Mouse (Mus musculus) heart, adult 2 months (tissue): ENCODE results near the gene Kif17. TPM values are rescaled to one million over a fixed set of nuclear protein-coding genes. Genes with fewer than 3 reads are reported as not detected.

Experiments used
- DNase-seq, 2 experiments: peaks; one replicate each; pipeline ENCODE4 v3.0.0; 2021
- H3K27ac ChIP-seq: fragments of 200-600 bp; 2 replicates; pipeline ENCODE4 v1.8.1; 2022
- H3K27me3 ChIP-seq: fragments of 200-500 bp; 2 replicates; pipeline ENCODE4 v1.6.1; 2012; ENCODE audit warnings: mild to moderate bottlenecking, low read length, inconsistent platforms, mixed read lengths; ENCODE audit not compliant: control insufficient read depth, insufficient read depth
- H3K36me3 ChIP-seq: fragments of 200-500 bp; 2 replicates; pipeline ENCODE4 v1.6.1; 2012; ENCODE audit warnings: low read length, inconsistent platforms; ENCODE audit not compliant: control insufficient read depth, insufficient read depth
- H3K4me1 ChIP-seq: fragments of 200-500 bp; 2 replicates; pipeline ENCODE4 v1.6.1; 2011; ENCODE audit warnings: low read length; ENCODE audit not compliant: control insufficient read depth, insufficient read depth
- H3K4me3 ChIP-seq: fragments of 200-600 bp; 2 replicates; pipeline ENCODE4 v1.8.1; 2022
- H3K79me2 ChIP-seq: fragments of 200-500 bp; replicated peaks from 2 replicates; pipeline ENCODE4 v1.6.1; 2012; ENCODE audit warnings: mild to moderate bottlenecking, inconsistent platforms, low read length, moderate library complexity, mixed read lengths; ENCODE audit not compliant: control insufficient read depth, insufficient read depth
- H3K9ac ChIP-seq: fragments of 200-500 bp; 2 replicates; pipeline ENCODE4 v1.6.1; 2012; ENCODE audit warnings: low read depth, mild to moderate bottlenecking, control low read depth, inconsistent platforms, low read length, mixed read lengths
- CTCF ChIP-seq: fragments of 200-600 bp; IDR thresholded peaks from 2 replicates; pipeline ENCODE4 v1.8.1; 2022; ENCODE audit warnings: antibody characterized with exemption, mild to moderate bottlenecking, moderate library complexity
- EP300 ChIP-seq: fragments of 200-500 bp; IDR thresholded peaks from 2 replicates; pipeline ENCODE4 v1.6.1; 2011; ENCODE audit warnings: low read depth, low read length, control low read depth; ENCODE audit not compliant: insufficient read depth
- POLR2A ChIP-seq: fragments of 200-500 bp; IDR thresholded peaks from 2 replicates; pipeline ENCODE4 v1.6.1; 2011; ENCODE audit warnings: mild to moderate bottlenecking, low read depth, low read length, control low read depth; ENCODE audit not compliant: insufficient read depth
- WGBS: fragments of 180-500 bp; shearing (Covaris S2); methylation state at CpG from one replicate; pipeline ENCODE4 v1.1.7; 2018; 5-methylcytosine and 5-hydroxymethylcytosine counted together
- intact Hi-C: fragments of 180-260 bp; cut with DNase I; formaldehyde crosslinking; loops from one replicate; pipeline ENCODE4 v1.15.1; 2025
- polyA plus RNA-seq: library from polyadenylated mRNA; depleted of rRNA; stranded (reverse); fragments of >200 nt; gene quantifications from 2 replicates; pipeline ENCODE4 v1.2.3, GENCODE M21; 2012
- total RNA-seq, 2 experiments: library from RNA; stranded (reverse); gene quantifications; 2 replicates each; pipeline ENCODE4 v1.2.3; 2021

Gene Kif17
- total and polyA plus RNA-seq, 3 experiments: 0.18 to 0.55 TPM; not detected in 1

- TF ChIP-seq EP300: no peak
- no peak for TF ChIP-seq POLR2A
- no peak for TF ChIP-seq CTCF
- Histone ChIP-seq H3K79me2 (no peaks in the 10 kb centered on the region), H3K27ac (no peak overlapping the region), H3K4me1 (no peaks in the 10 kb centered on the region), H3K27me3 (no peaks in the 10 kb centered on the region), H3K9ac (no peak overlapping the region), H3K4me3 (no peak overlapping the region), H3K36me3 (no peaks in the 10 kb centered on the region)
- 75% methylated on average over 18 of the region's 18 CpGs for WGBS
- DNase-seq: no peak
- intact Hi-C loops: no loop called here
Observed at GRCm38 (mm10) chr4:138293261-138293948, 43.2 kb downstream of the Kif17 start.

DNA sequence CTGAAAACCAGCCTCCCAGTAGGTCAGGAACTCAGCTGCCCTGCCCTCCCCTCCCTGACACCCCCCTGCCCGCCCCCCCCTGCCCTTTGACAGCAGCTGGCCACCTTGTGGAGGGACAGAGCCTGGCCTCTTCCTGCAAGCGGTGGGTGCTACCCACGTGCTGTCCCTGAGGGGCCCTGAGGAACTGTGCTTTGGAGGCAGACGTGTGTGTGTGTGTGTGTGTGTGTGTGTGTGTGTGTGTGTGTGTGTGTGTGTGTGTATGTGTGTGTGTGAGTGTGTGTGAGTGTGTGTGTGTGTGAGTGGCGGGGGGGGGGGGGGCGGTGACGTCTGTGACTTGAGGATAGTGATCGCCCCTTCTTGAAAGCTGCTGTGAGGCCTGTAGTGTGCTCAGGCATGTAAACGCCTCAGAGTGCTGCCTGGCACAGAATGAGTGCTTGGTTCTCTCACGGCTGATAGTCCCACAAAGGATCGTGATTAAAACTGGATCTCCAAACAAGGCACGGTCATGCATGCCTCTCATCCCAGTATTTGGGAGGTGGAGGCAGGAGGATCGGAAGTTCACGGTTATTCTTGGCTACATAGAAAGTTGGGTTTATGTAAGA, 43.8 kb downstream of the Kif17 start:
- 75% methylated on average over 11 of the region's 14 CpGs for WGBS

GRCm38 (mm10) chr4:138301271-138301780, 51.1 kb downstream of the Kif17 start:
- WGBS: 63% methylated on average over 10 of the region's 10 CpGs
- Histone ChIP-seq H3K9ac (no peak overlapping the region), H3K4me3 (no peak overlapping the region), H3K27me3 (no peaks in the 10 kb centered on the region), H3K36me3 (no peaks in the 10 kb centered on the region), H3K4me1 (peaks cover 2% of the 10 kb centered on the region; the same call in 1 of the 2 replicates), H3K27ac (no peak overlapping the region), H3K79me2 (no peaks in the 10 kb centered on the region)
- peak in 1 of 2 experiments; percentile 58 for DNase-seq
- intact Hi-C loops: no loop called here
- TF ChIP-seq EP300 (no peak), POLR2A (no peak), CTCF (no peak)

More for the DNA sequence above, 43.8 kb downstream of the Kif17 start:
- no peaks in the 10 kb centered on the region for H3K27me3 ChIP-seq
- no peaks in the 10 kb centered on the region for H3K36me3 ChIP-seq
- no peaks in the 10 kb centered on the region for H3K79me2 ChIP-seq
- H3K4me1 ChIP-seq: no peaks in the 10 kb centered on the region
- intact Hi-C loops: no loop called here
- no peak overlapping the region for H3K4me3 ChIP-seq
- no peak overlapping the region for H3K9ac ChIP-seq
- TF ChIP-seq EP300 (no peak), POLR2A (no peak), CTCF (no peak)
- DNase-seq: no peak
- no peak overlapping the region for H3K27ac ChIP-seq

DNA sequence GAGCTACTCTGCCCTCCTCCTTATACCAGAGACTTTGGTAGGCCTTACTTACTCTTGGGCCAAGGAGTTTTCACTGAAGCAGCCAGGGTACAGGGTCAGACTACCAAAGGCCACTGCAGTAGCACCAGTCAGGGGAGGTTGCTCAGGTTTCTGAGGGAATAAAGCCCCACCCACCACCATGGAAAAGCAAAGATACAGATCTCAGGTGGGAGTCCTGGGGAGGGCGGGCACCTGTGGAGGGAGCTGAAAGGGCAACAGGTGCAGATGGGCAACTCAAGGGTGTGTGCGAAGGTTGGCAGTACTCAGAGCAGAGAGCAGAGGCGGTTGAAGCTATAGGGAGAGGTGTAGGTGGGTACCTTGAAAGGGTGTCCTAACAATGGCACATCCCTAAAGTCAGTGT, 52.8 kb downstream of the Kif17 start:
- 99% methylated on average over 3 of the region's 3 CpGs for WGBS

DNA sequence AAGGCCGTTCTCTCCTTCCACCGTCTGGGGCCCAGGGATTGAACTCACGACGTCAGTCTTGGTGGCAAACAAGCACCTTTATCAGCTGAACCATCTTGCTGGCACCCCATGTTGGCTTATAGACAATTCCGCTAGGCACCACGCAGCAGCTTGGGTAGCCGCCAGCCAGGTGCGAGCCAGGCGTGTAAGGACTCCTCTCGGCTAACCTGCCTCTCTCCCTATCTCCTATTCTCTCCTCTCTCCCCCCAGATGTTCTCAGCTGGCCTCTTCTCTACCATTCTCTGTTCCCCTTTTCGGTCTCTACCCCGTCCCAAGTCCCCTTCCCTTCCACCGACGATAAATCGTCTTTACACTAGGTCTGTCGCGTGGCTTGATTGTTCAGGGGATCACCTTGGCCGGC, 53.5 kb downstream of the Kif17 start:
- H3K4me1 ChIP-seq: peaks cover 2% of the 10 kb centered on the region; the same call in 1 of the 2 replicates
- H3K27me3 ChIP-seq: no peaks in the 10 kb centered on the region
- peak overlapping the region; percentile 57; the same call in 1 of the 2 replicates for H3K27ac ChIP-seq
- no peaks in the 10 kb centered on the region for H3K79me2 ChIP-seq
- TF ChIP-seq EP300: no peak
- TF ChIP-seq POLR2A: no peak
- TF ChIP-seq CTCF: no peak
- peak overlapping the region; percentile 52 for H3K9ac ChIP-seq
- H3K36me3 ChIP-seq: no peaks in the 10 kb centered on the region
- WGBS: 20% methylated on average over 18 of the region's 18 CpGs
- no peak for DNase-seq
- peak overlapping the region; percentile 98 for H3K4me3 ChIP-seq
- intact Hi-C loops: no loop called here

More for the DNA sequence above, 52.8 kb downstream of the Kif17 start:
- Histone ChIP-seq H3K9ac (no peak overlapping the region), H3K4me3 (no peak overlapping the region), H3K27me3 (no peaks in the 10 kb centered on the region), H3K27ac (no peak overlapping the region), H3K79me2 (no peaks in the 10 kb centered on the region), H3K36me3 (no peaks in the 10 kb centered on the region), H3K4me1 (peaks cover 2% of the 10 kb centered on the region; the same call in 1 of the 2 replicates)
- DNase-seq: no peak
- intact Hi-C loops: no loop called here
- no peak for TF ChIP-seq EP300
- TF ChIP-seq CTCF: no peak
- TF ChIP-seq POLR2A: no peak

GRCm38 (mm10) chr4:138304340-138305104, 54.3 kb downstream of the Kif17 start, which contains the start of gene Ddost:
Gene Ddost (plus strand): TSS chr4:138304730.
- peak within 1 kb of the TSS; percentile 98 for H3K4me3 ChIP-seq
- peak within 1 kb of the TSS; percentile 74 for H3K9ac ChIP-seq
- H3K27ac ChIP-seq: peak within 1 kb of the TSS; percentile 83
- no peaks in the 10 kb centered on the region for H3K79me2 ChIP-seq
- H3K4me1 ChIP-seq: peaks cover 2% of the 10 kb centered on the region; the same call in 1 of the 2 replicates
- H3K36me3 ChIP-seq: no peaks in the 10 kb centered on the region
- DNase-seq: peak; percentile 94 to 98
- no peaks in the 10 kb centered on the region for H3K27me3 ChIP-seq
- under 1% methylated on average over 64 of the region's 64 CpGs for WGBS
- TF ChIP-seq CTCF: no peak
- 0 out of 2 replicates have a peak, but pooled peaks have one; percentile 31 for TF ChIP-seq EP300
- peak; percentile 49 for TF ChIP-seq POLR2A
- intact Hi-C loops: no loop called here
